Mouse (Mus musculus) kidney, postnatal 14 days (tissue): ENCODE data around the gene Gtpbp3.
A peak's percentile ranks its signal among the peaks of the same experiment; 100 is the strongest.

Experiments used
- DNase-seq: peaks from one replicate; pipeline ENCODE4 v3.0.0; 2022; ENCODE audit warnings: mixed read lengths

Gtpbp3 gene

GRCm38 (mm10) chr8:71497881-71498501 lies 10.1 kb downstream of the Gtpbp3 start:
- DNase-seq, result peak; percentile 76

DNA sequence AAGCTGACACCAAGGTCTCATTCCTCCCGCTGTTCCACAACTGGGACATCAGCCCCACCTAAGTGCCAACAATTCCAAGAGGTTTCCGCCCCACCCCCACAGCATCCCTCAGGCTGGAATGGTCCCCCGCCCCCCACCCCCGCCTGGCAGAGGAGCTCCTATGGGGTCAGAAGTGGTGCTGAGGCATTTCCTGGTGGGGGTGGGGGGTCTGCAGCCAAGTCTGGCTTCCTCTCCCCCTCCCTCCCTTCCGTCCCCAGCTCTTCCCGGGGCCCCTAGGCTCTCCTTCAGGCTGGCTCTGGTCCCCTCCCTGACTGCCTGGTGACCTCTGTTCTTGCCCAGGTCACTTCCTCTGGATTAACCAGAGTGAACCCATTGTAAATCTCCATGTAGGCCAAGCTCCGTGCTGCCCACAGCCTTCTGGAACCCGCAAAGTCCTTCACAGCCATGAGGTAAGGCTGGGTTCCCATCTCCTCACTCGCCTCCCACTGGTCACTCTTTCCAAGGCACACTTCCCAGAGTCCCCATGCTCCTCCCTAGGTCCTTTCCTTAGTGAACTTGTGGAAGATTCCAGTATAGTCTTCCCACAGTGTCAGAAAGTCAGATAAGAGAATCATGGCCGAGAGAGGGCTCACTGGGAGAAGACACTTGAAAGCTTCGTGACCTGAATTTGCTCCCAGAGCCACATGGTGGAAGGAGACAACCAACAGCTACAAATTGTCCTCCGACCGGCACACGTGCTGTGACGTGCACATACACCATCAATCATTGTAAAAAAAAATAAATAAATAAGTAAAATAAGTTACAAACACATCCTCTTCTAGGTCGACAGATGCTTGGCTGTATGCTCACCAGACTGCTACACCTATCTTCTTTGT lies 11.2 kb downstream of the Gtpbp3 start:
- DNase-seq, result peak; percentile 78

DNA sequence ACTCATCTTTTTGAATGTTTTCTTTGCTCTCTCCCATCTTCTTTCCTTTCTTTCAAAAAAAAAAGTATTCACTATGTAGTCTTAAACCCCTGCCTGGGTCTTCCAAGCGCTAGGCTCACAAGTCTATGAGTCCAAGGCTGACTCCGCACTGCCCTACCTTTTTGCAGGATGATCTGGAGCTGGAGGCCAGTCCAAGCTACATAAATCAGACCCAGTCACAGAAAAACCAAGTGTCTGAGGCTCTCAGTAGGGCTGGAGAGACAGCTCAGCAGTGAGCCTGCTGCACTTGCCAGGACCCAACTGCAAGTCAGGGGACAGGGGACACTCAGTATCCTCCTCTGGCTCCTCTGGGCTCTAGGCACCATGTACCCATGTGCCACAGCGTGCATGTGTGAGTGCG lies 16.4 kb downstream of the Gtpbp3 start:
- no peak for DNase-seq

- no peak for DNase-seq
Observed at GRCm38 (mm10) chr8:71505326-71505725, 17.4 kb downstream of the Gtpbp3 start.

GRCm38 (mm10) chr8:71505979-71506378 lies 18.1 kb downstream of the Gtpbp3 start:
- no peak for DNase-seq

- peak; percentile 90 for DNase-seq
Observed at GRCm38 (mm10) chr8:71507589-71508104, 19.7 kb downstream of the Gtpbp3 start.

DNA sequence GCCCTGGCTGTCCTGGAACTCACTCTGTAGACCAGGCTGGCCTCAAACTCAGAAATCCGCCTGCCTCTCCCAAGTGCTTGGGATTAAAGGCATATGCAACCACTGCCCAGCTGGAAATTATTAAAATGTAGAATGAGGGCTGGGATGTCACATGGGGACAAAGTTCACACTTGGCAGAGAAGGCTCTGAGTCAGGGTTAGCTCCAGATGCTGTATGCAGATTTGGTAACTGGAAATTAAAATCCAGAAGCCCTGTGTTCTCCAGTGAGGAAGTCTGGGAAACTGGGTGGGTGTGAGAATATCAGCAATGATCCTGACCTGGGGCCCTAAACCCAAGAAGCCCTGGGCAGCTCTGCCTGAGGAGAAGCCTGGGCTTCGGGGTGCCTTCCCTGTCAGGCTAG lies 21.4 kb downstream of the Gtpbp3 start:
- no peak for DNase-seq

- DNase-seq, result peak; percentile 71
Observed at GRCm38 (mm10) chr8:71511644-71512043, 23.7 kb downstream of the Gtpbp3 start, which contains the start of gene Plvap. Plvap (minus strand) TSS chr8:71511752.

DNA sequence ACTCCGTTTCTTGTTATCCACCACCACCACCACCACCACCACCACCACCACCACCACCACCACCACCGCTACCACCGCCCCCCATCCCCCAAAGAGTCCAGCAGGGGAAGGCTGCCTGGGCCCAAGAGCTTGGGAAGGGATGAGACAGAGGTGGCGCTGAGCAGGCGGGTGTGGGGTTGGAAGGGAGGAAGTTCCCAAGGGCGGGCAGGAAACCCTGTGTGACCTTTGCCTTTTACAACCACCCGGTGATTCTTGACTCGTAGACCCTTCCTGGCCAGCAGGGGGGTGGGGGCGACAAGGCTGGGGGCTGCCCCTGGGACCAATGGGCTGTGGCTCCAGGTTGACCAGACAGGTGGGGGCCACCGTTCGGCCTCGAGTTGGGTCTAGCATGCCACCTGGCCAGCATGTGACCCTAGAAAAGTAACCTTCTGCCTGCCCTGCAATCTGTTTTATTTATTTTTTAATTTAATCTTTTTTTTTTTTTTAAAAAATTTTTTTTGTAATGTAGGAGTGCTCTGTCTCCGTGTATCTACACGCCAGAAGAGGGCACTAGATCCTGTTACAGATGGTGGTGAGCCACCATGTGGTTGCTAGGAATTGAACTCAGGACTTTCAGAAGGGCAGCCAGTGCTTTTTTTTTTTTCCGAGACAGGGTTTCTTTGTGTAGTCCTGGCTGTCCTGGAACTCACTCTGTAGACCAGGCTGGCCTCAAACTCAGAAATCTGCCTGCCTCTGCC lies 25.3 kb downstream of the Gtpbp3 start:
- DNase-seq, result peak; percentile 63

GRCm38 (mm10) chr8:71515043-71515442 lies 27.1 kb downstream of the Gtpbp3 start:
- DNase-seq, result no peak

GRCm38 (mm10) chr8:71516786-71517185 lies 28.9 kb downstream of the Gtpbp3 start:
- peak; percentile 65 for DNase-seq

GRCm38 (mm10) chr8:71519037-71519825 lies 31.3 kb downstream of the Gtpbp3 start:
- peak; percentile 81 for DNase-seq

DNA sequence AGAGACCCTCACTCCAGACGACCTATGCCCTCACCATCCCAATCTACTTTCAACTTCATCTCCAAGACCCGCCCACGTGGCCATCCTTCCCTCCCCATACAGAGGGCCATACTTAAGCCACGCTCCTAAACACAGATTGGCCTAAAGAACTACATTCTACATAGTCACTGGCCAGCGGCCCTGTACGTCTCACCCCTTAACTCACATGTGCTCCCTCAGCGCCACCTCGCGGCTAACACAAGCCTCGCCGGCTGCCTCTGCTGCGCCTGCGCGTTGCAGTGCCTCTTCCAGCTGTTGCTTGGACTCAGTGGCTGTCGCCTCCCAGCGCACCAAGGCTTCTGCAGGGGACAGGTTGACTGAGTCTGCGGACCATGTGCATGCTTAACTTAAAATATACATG lies 33.7 kb downstream of the Gtpbp3 start:
- peak; percentile 96 for DNase-seq

- DNase-seq, result no peak
Observed at GRCm38 (mm10) chr8:71525226-71526050, 37.5 kb downstream of the Gtpbp3 start, which contains the start of gene Ccdc194. Ccdc194 (minus strand) TSS chr8:71525711.

- no peak for DNase-seq
Observed at GRCm38 (mm10) chr8:71526272-71526671, 38.4 kb downstream of the Gtpbp3 start.

GRCm38 (mm10) chr8:71527162-71527870 lies 39.4 kb downstream of the Gtpbp3 start:
- DNase-seq, result no peak

DNA sequence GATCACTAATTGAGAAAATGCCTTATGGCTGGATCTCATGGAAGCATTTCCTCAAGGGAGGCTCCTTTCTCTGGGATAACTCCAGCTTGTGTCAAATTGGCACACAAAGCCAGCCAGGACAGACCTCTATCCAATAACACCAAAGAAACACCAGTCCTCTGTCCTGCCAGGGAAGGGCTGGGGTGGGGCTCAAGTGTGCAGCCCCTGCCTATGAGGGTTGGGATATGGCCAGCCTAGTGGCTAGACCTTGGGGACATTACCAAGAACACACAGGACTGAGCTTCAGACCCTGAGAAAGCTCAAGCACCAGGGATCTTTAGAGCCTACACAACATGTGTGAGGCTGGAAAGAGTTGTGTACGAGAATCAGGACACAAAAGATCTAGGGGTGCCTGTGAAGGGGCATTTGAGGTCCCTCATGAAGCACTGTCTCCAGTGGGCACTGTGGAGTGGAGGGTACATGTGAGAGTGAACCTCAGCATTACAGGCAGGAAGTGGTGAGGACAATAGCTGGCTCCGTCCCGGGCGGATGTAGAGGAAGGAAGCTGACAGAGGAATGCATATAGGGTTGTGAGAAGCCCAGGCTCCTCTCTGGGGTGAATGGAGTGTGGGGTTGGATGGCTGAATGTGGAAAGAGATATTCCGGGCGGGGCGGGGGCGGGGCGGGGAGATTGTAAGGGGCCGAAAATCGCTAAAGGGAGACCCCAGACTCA lies 40.6 kb downstream of the Gtpbp3 start:
- peak; percentile 62 for DNase-seq

DNA sequence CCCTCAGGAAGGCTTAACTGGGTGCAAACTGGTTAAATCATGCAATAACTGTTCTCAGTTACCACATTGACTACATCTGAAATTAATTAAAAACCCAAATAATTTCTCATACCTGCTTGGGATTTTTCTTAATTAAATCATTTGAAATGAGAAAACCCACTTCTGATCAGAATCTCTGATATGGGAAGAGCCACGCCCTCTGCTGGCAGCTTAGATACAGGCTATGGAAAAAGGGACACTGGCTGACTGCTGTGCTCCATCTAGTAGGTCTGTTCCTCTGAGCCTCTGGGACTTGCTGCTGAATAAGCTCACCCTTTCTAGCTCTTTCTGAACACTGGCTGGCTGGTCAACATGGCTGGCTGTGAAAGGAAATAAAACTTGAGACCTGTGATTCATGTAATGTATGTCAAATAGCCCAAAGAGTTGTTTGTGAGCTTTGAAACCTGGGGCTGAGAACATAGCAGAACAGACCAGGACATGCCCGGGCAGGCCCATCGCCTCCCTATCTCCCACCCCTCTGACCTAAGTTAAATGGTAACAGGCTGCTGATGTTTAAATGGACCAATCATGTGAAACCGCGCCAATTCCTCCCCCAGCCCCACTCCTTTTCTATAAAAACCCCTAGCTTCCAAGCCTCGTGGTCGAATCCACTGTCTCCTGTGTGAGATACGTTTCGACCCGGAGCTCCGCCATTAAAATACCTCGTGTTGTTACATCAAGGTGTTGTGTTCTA lies 43.0 kb downstream of the Gtpbp3 start:
- peak; percentile 56 for DNase-seq

GRCm38 (mm10) chr8:71534263-71534810 lies 46.4 kb downstream of the Gtpbp3 start:
- no peak for DNase-seq
